Mouse (Mus musculus): ENCODE data around the gene Soga1. TPM values are rescaled to one million over a fixed set of nuclear protein-coding genes. Genes with fewer than 3 reads are reported as not detected.

The Soga1 gene
- polyA plus RNA-seq, 1 experiment from 2014 or later, result 5.7 TPM

GRCm38 (mm10) chr2:157059166-157059565, 19.9 kb downstream of the Soga1 start:
- Histone ChIP-seq H3K9ac (no peak overlapping the region), H3K9me3 (no peaks in the 10 kb centered on the region), H3K4me3 (no peak overlapping the region), H3K27me3 (no peaks in the 10 kb centered on the region), H3K27ac (peak overlapping the region; percentile 85), H3K36me3 (peaks cover 38% of the 10 kb centered on the region), H3K4me1 (peaks cover 31% of the 10 kb centered on the region), H3K4me2 (replicated peaks) (0 out of 2 replicates have a peak overlapping the region, but pooled peaks have one; percentile 16)
- 59% methylated on average over 8 of the region's 8 CpGs for WGBS
- no peak for ATAC-seq (ENCODE audit: insufficient number of reproducible peaks, insufficient read depth, low FRiP score, low TSS enrichment)

- peaks cover 45% of the 10 kb centered on the region for H3K36me3 ChIP-seq
- H3K9me3 ChIP-seq, result no peaks in the 10 kb centered on the region
- peak overlapping the region; percentile 85 for H3K27ac ChIP-seq
- 11% methylated on average over 18 of the region's 18 CpGs for WGBS
- H3K4me2 ChIP-seq (replicated peaks), result peak overlapping the region; percentile 33
- H3K27me3 ChIP-seq, result no peaks in the 10 kb centered on the region
- H3K4me1 ChIP-seq, result peaks cover 30% of the 10 kb centered on the region
- no peak overlapping the region for H3K9ac ChIP-seq
- ATAC-seq (ENCODE audit: insufficient number of reproducible peaks, insufficient read depth, low FRiP score, low TSS enrichment), result peak; percentile 86
- H3K4me3 ChIP-seq, result no peak overlapping the region
These were observed 20.6 kb downstream of the Soga1 start for GRCm38 (mm10) chr2:157058342-157058998.

GRCm38 (mm10) chr2:157057758-157058157, 21.3 kb downstream of the Soga1 start:
- WGBS, result 85% methylated on average over 4 of the region's 4 CpGs

GRCm38 (mm10) chr2:157057186-157057585, 21.9 kb downstream of the Soga1 start:
- no peak for ATAC-seq (ENCODE audit: insufficient number of reproducible peaks, insufficient read depth, low FRiP score, low TSS enrichment)
- Histone ChIP-seq H3K36me3 (peaks cover 54% of the 10 kb centered on the region), H3K4me3 (no peak overlapping the region), H3K27ac (0 out of 2 replicates have a peak overlapping the region, but pooled peaks have one; percentile 50), H3K9me3 (no peaks in the 10 kb centered on the region), H3K27me3 (no peaks in the 10 kb centered on the region), H3K9ac (no peak overlapping the region), H3K4me2 (replicated peaks) (no peak overlapping the region), H3K4me1 (peaks cover 17% of the 10 kb centered on the region)
- 93% methylated on average over 3 of the region's 3 CpGs for WGBS

More at GRCm38 (mm10) chr2:157057758-157058157, 21.3 kb downstream of the Soga1 start:
- H3K27ac ChIP-seq, result peak overlapping the region; percentile 85
- no peak overlapping the region for H3K4me3 ChIP-seq
- H3K4me2 ChIP-seq (replicated peaks), result no peak overlapping the region
- no peaks in the 10 kb centered on the region for H3K27me3 ChIP-seq
- ATAC-seq (ENCODE audit: insufficient number of reproducible peaks, insufficient read depth, low FRiP score, low TSS enrichment), result no peak
- H3K9ac ChIP-seq, result no peak overlapping the region
- H3K4me1 ChIP-seq, result peaks cover 22% of the 10 kb centered on the region
- no peaks in the 10 kb centered on the region for H3K9me3 ChIP-seq
- H3K36me3 ChIP-seq, result peaks cover 48% of the 10 kb centered on the region

- Histone ChIP-seq H3K27me3 (no peaks in the 10 kb centered on the region), H3K9ac (no peak overlapping the region), H3K9me3 (no peaks in the 10 kb centered on the region), H3K4me1 (peaks cover 15% of the 10 kb centered on the region), H3K27ac (no peak overlapping the region), H3K4me3 (no peak overlapping the region), H3K4me2 (replicated peaks) (no peak overlapping the region), H3K36me3 (peaks cover 64% of the 10 kb centered on the region)
- ATAC-seq (ENCODE audit: insufficient number of reproducible peaks, insufficient read depth, low FRiP score, low TSS enrichment), result no peak
- 91% methylated on average over 6 of the region's 6 CpGs for WGBS
These were observed 23.3 kb downstream of the Soga1 start for GRCm38 (mm10) chr2:157055721-157056120.

GRCm38 (mm10) chr2:157054816-157055215, 24.2 kb downstream of the Soga1 start:
- WGBS, result 69% methylated on average over 5 of the region's 5 CpGs
- Histone ChIP-seq H3K27me3 (no peaks in the 10 kb centered on the region), H3K27ac (0 out of 2 replicates have a peak overlapping the region, but pooled peaks have one; percentile 9), H3K9ac (no peak overlapping the region), H3K9me3 (no peaks in the 10 kb centered on the region), H3K4me1 (peaks cover 15% of the 10 kb centered on the region), H3K36me3 (peaks cover 63% of the 10 kb centered on the region), H3K4me2 (replicated peaks) (no peak overlapping the region), H3K4me3 (no peak overlapping the region)
- ATAC-seq (ENCODE audit: insufficient number of reproducible peaks, insufficient read depth, low FRiP score, low TSS enrichment), result no peak

GRCm38 (mm10) chr2:157054297-157054696, 24.8 kb downstream of the Soga1 start:
- no peak overlapping the region for H3K9ac ChIP-seq
- no peaks in the 10 kb centered on the region for H3K27me3 ChIP-seq
- peaks cover 11% of the 10 kb centered on the region for H3K4me1 ChIP-seq
- H3K4me2 ChIP-seq (replicated peaks), result no peak overlapping the region
- no peak overlapping the region for H3K4me3 ChIP-seq
- WGBS, result 87% methylated on average over 8 of the region's 8 CpGs
- H3K9me3 ChIP-seq, result no peaks in the 10 kb centered on the region
- no peak for ATAC-seq (ENCODE audit: insufficient number of reproducible peaks, insufficient read depth, low FRiP score, low TSS enrichment)
- H3K36me3 ChIP-seq, result peaks cover 64% of the 10 kb centered on the region
- no peak overlapping the region for H3K27ac ChIP-seq

- no peaks in the 10 kb centered on the region for H3K27me3 ChIP-seq
- ATAC-seq (ENCODE audit: insufficient number of reproducible peaks, insufficient read depth, low FRiP score, low TSS enrichment), result no peak
- H3K9me3 ChIP-seq, result no peaks in the 10 kb centered on the region
- WGBS, result 74% methylated on average over 4 of the region's 4 CpGs
- peaks cover 7% of the 10 kb centered on the region; the same call in 1 of the 2 replicates for H3K4me1 ChIP-seq
- no peak overlapping the region for H3K27ac ChIP-seq
- peaks cover 68% of the 10 kb centered on the region for H3K36me3 ChIP-seq
- no peak overlapping the region for H3K4me3 ChIP-seq
- no peak overlapping the region for H3K4me2 ChIP-seq (replicated peaks)
- no peak overlapping the region for H3K9ac ChIP-seq
These were observed 25.3 kb downstream of the Soga1 start for GRCm38 (mm10) chr2:157053787-157054186.

- H3K9me3 ChIP-seq, result no peaks in the 10 kb centered on the region
- no peak overlapping the region for H3K4me3 ChIP-seq
- no peak overlapping the region for H3K9ac ChIP-seq
- 93% methylated on average over 5 of the region's 5 CpGs for WGBS
- no peak overlapping the region for H3K27ac ChIP-seq
- no peak overlapping the region for H3K4me2 ChIP-seq (replicated peaks)
- no peak for ATAC-seq (ENCODE audit: insufficient number of reproducible peaks, insufficient read depth, low FRiP score, low TSS enrichment)
- H3K4me1 ChIP-seq, result peaks cover under 1% of the 10 kb centered on the region; the same call in 1 of the 2 replicates
- H3K27me3 ChIP-seq, result no peaks in the 10 kb centered on the region
- peaks cover 74% of the 10 kb centered on the region for H3K36me3 ChIP-seq
These were observed 25.9 kb downstream of the Soga1 start for GRCm38 (mm10) chr2:157053124-157053523.

- H3K4me2 ChIP-seq (replicated peaks), result no peak overlapping the region
- H3K9me3 ChIP-seq, result no peaks in the 10 kb centered on the region
- H3K27me3 ChIP-seq, result no peaks in the 10 kb centered on the region
- no peak overlapping the region for H3K27ac ChIP-seq
- no peaks in the 10 kb centered on the region for H3K4me1 ChIP-seq
- H3K4me3 ChIP-seq, result no peak overlapping the region
- no peak for ATAC-seq (ENCODE audit: insufficient number of reproducible peaks, insufficient read depth, low FRiP score, low TSS enrichment)
- H3K9ac ChIP-seq, result no peak overlapping the region
- peaks cover 74% of the 10 kb centered on the region for H3K36me3 ChIP-seq
- 81% methylated on average over 8 of the region's 8 CpGs for WGBS
These were observed 26.6 kb downstream of the Soga1 start for GRCm38 (mm10) chr2:157052448-157052847.

GRCm38 (mm10) chr2:157049831-157050243, 29.2 kb downstream of the Soga1 start:
- no peaks in the 10 kb centered on the region for H3K9me3 ChIP-seq
- ATAC-seq (ENCODE audit: insufficient number of reproducible peaks, insufficient read depth, low FRiP score, low TSS enrichment), result no peak
- H3K9ac ChIP-seq, result no peak overlapping the region
- no peak overlapping the region for H3K27ac ChIP-seq
- no peak overlapping the region for H3K4me3 ChIP-seq
- H3K4me2 ChIP-seq (replicated peaks), result no peak overlapping the region
- no peaks in the 10 kb centered on the region for H3K27me3 ChIP-seq
- 81% methylated on average over 8 of the region's 8 CpGs for WGBS
- no peaks in the 10 kb centered on the region for H3K4me1 ChIP-seq
- peaks cover 84% of the 10 kb centered on the region for H3K36me3 ChIP-seq

GRCm38 (mm10) chr2:157048395-157049181, 30.5 kb downstream of the Soga1 start:
- H3K27me3 ChIP-seq, result no peaks in the 10 kb centered on the region
- H3K27ac ChIP-seq, result no peak overlapping the region
- 0 out of 2 replicates have a peak overlapping the region, but pooled peaks have one; percentile 7 for H3K9ac ChIP-seq
- H3K36me3 ChIP-seq, result peaks cover 82% of the 10 kb centered on the region
- no peaks in the 10 kb centered on the region for H3K4me1 ChIP-seq
- no peak for ATAC-seq (ENCODE audit: insufficient number of reproducible peaks, insufficient read depth, low FRiP score, low TSS enrichment)
- H3K4me3 ChIP-seq, result no peak overlapping the region
- 93% methylated on average over 13 of the region's 13 CpGs for WGBS
- H3K4me2 ChIP-seq (replicated peaks), result no peak overlapping the region
- H3K9me3 ChIP-seq, result no peaks in the 10 kb centered on the region

Data from embryonic facial prominence, embryonic 12.5 days (tissue).